Mouse (Mus musculus): ENCODE data around the gene Olfr559.
A peak's percentile ranks its signal among the peaks of the same experiment; 100 is the strongest.

Olfr559 gene

DNA sequence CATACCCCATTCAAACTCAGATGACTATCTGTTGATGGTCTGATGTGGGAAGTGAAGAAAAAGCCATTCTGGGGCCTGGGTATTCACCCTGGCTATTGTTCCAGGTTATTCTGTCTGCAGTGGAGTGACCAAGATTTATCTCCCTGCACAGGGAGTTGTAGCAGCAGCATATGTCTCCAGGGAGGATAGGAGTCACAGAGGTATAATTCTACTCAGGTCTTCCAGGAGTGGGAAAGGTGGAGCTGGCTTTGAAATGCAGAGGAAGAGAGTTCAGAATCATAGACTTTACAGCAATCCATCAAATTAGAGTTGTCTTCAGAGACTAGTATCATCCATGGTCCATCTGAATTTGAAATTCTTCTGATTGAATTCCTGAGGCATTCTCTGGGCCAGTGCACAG, at the start of gene Olfr559:
Gene Olfr559 (minus strand): TSS at position 101 of the 400 bp plus-strand sequence.
- DNase-seq (ENCODE audit: low read depth, low spot score), result no peak
- Histone ChIP-seq H3K27me3 (ENCODE audit: control insufficient read depth, insufficient read depth, low read length, poor library complexity, severe bottlenecking) (no peaks in the 10 kb centered on the region), H3K36me3 (ENCODE audit: control insufficient read depth, insufficient read depth, low read length, poor library complexity, severe bottlenecking) (no peaks in the 10 kb centered on the region)

DNA sequence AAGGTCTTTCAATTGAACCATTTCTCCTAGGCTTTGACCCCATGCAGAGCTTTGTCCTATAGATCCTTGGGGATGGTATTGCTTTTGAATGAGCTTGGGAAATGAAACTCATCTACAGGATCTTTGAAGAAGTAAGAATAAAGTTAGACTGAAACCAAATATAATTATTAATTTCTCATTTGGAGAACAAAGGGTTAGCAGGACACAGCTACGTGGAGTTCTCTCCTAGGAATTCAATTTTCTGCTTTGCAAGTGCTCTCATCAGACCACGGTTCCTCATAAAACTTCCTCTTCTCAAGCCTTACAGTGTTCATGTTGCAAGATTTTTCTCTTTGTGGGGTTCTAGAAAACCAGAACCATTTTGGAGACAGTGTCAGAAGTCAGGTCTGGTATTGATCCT, 43.6 kb upstream of the Olfr559 start, which contains the start of gene Olfr561:
Gene Olfr561 (plus strand): TSS at position 301 of the 400 bp plus-strand sequence.
- no peaks in the 10 kb centered on the region for H3K36me3 ChIP-seq (ENCODE audit: control insufficient read depth, insufficient read depth, low read length, poor library complexity, severe bottlenecking)
- DNase-seq (ENCODE audit: low read depth, low spot score), result no peak
- no peaks in the 10 kb centered on the region for H3K27me3 ChIP-seq (ENCODE audit: control insufficient read depth, insufficient read depth, low read length, poor library complexity, severe bottlenecking)

DNA sequence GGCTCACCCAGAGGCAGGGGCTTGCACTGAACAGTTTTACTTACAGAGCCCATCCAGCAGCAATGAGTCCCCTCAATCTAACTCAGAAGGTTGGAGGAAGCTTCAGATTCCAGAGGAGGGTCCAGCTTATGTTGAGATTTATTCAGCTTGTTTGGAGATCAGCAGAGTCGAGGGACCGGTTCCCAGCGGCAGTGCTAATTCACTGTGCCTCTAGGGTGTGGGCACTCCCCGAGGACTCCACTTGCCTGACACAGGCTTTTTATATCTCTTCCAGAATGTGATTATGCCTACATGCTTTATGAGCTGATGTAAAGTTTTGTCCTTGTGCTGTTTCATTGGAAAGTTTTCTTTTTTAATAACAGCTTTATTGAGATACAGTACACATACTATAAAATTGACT, 32.0 kb upstream of the Olfr559 start, which contains the start of the genes Olfr560 and Olfr78:
Gene Olfr560 (minus strand): TSS at position 101 of the 400 bp plus-strand sequence.
Gene Olfr78 (minus strand): TSS at position 206 of the 400 bp plus-strand sequence.
- no peaks in the 10 kb centered on the region for H3K36me3 ChIP-seq (ENCODE audit: control insufficient read depth, insufficient read depth, low read length, poor library complexity, severe bottlenecking)
- DNase-seq (ENCODE audit: low read depth, low spot score), result no peak
- H3K27me3 ChIP-seq (ENCODE audit: control insufficient read depth, insufficient read depth, low read length, poor library complexity, severe bottlenecking), result no peaks in the 10 kb centered on the region

DNA sequence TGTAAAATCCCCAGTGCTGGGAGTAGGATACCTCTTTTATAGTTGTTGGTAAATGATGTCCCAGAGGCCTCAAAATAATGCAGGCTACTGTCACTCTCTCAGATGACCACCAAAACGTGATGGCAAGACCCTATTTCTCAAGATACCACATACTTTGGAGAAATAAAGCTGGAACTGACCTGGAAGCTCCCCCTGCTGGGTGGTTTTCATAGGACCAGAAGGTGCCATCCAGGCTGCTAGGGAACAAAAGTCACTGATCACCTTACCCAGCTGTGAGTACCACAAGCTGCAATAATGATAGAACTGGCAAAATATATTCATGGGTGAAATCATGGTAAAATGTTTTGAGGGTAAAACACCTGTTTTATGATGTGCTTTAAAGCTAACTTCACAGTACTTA, 24.8 kb upstream of the Olfr559 start:
- peak; percentile 5 for DNase-seq (ENCODE audit: low read depth, low spot score)
- no peaks in the 10 kb centered on the region for H3K27me3 ChIP-seq (ENCODE audit: control insufficient read depth, insufficient read depth, low read length, poor library complexity, severe bottlenecking)
- H3K36me3 ChIP-seq (ENCODE audit: control insufficient read depth, insufficient read depth, low read length, poor library complexity, severe bottlenecking), result no peaks in the 10 kb centered on the region

DNA sequence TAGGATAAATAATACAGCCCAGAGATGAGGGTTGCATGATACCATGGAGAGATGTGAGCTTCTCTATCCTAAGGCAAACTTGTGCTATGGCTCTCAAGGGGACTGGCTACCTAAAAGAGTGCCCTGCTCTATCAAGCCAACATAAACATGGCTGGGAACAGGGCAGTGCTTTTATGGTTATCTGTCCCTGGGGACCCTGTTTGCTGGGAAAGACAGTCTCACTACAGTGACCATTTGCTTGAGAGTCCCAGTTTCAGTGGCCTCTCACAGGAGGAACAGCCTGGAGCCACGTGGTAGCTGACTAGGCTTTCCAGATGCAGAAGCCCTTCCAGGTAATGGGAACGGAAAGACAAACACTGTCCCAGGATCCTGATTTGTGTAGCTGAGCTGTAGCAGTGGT, 10.4 kb upstream of the Olfr559 start:
- no peaks in the 10 kb centered on the region for H3K36me3 ChIP-seq (ENCODE audit: control insufficient read depth, insufficient read depth, low read length, poor library complexity, severe bottlenecking)
- DNase-seq (ENCODE audit: low read depth, low spot score), result no peak
- H3K27me3 ChIP-seq (ENCODE audit: control insufficient read depth, insufficient read depth, low read length, poor library complexity, severe bottlenecking), result no peaks in the 10 kb centered on the region

DNA sequence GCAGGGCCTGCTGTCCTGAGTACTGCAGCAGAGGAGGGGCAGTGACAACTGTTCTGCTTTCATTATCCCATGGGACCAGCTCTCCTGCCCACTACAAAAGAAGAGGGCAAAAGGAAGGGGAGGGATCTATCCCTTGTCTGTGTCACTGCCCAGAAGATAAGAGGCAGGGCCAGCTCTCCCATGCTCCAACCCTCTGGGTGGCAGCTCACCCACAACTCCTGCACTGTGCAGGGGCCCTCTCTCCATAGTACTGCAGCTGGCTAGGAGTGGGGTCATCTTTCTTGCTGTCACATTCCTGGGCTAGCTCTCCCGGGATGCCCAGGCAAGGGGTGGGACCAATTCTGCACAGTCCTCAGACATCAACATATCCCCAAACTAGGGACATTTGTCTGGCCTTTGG, 6.5 kb upstream of the Olfr559 start:
- no peaks in the 10 kb centered on the region for H3K36me3 ChIP-seq (ENCODE audit: control insufficient read depth, insufficient read depth, low read length, poor library complexity, severe bottlenecking)
- DNase-seq (ENCODE audit: low read depth, low spot score), result no peak
- H3K27me3 ChIP-seq (ENCODE audit: control insufficient read depth, insufficient read depth, low read length, poor library complexity, severe bottlenecking), result no peaks in the 10 kb centered on the region

DNA sequence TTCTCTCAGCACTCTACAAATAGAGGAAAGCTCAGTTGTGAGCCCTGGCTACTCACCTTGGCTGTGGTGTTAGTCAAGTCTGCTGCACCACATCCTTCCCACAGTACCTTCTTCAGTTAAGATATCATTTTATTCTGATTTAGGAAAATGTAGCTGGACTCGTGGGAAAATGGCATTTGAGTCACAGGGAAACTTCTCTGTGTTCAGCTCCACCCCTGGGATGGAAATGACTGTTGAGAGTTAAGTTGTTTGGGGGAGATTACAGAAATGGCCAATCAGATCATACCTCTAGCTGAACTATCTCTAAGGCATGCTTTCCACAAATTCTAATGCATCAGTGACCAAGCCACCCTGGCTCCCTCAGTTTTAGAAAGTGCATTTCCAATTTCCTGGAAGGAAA, 8.3 kb downstream of the Olfr559 start, which contains the start of gene Olfr33:
Gene Olfr33 (minus strand): TSS at position 101 of the 400 bp plus-strand sequence.
- Histone ChIP-seq H3K36me3 (ENCODE audit: control insufficient read depth, insufficient read depth, low read length, poor library complexity, severe bottlenecking) (no peaks in the 10 kb centered on the region), H3K27me3 (ENCODE audit: control insufficient read depth, insufficient read depth, low read length, poor library complexity, severe bottlenecking) (no peaks in the 10 kb centered on the region)
- no peak for DNase-seq (ENCODE audit: low read depth, low spot score)

DNA sequence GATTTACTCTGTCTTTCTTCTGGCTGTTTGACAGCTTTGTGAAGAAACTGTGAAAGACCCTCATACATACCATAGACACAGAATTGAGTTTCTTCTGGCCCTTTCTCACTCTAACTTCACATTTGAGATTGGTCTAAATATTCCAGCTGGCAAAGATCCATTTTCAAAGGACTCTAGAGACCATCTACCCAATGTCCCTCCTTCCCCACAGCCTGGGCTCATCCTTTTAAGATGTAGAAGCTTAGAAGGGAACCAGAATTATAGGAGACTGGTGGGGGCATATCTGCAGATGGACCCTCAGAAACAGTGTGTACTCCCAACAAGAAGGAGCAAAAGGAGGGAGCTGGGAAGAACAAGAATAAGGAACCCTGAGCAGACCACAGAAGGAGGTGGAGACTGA, 25.4 kb downstream of the Olfr559 start, which contains the start of gene Olfr558:
Gene Olfr558 (plus strand): TSS at position 301 of the 400 bp plus-strand sequence.
- DNase-seq (ENCODE audit: low read depth, low spot score), result no peak
- Histone ChIP-seq H3K27me3 (ENCODE audit: control insufficient read depth, insufficient read depth, low read length, poor library complexity, severe bottlenecking) (no peaks in the 10 kb centered on the region), H3K36me3 (ENCODE audit: control insufficient read depth, insufficient read depth, low read length, poor library complexity, severe bottlenecking) (no peaks in the 10 kb centered on the region)

DNA sequence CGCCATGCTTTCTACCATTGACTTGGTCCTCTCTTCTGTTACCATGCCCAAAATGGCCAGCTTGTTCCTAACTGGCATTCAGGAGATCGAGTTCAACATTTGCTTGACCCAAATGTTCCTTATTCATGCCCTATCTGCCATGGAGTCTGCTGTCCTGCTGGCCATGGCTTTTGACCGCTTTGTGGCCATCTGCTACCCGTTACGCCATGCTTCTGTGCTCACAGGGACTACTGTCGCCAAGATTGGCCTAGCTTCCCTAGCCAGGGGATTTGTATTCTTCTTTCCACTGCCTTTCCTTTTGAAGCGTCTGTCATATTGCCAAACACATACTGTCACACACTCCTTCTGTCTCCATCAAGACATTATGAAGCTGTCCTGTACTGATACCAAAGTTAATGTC, 28.8 kb downstream of the Olfr559 start:
- no peak for DNase-seq (ENCODE audit: low read depth, low spot score)
- Histone ChIP-seq H3K36me3 (ENCODE audit: control insufficient read depth, insufficient read depth, low read length, poor library complexity, severe bottlenecking) (no peaks in the 10 kb centered on the region), H3K27me3 (ENCODE audit: control insufficient read depth, insufficient read depth, low read length, poor library complexity, severe bottlenecking) (no peaks in the 10 kb centered on the region)

DNA sequence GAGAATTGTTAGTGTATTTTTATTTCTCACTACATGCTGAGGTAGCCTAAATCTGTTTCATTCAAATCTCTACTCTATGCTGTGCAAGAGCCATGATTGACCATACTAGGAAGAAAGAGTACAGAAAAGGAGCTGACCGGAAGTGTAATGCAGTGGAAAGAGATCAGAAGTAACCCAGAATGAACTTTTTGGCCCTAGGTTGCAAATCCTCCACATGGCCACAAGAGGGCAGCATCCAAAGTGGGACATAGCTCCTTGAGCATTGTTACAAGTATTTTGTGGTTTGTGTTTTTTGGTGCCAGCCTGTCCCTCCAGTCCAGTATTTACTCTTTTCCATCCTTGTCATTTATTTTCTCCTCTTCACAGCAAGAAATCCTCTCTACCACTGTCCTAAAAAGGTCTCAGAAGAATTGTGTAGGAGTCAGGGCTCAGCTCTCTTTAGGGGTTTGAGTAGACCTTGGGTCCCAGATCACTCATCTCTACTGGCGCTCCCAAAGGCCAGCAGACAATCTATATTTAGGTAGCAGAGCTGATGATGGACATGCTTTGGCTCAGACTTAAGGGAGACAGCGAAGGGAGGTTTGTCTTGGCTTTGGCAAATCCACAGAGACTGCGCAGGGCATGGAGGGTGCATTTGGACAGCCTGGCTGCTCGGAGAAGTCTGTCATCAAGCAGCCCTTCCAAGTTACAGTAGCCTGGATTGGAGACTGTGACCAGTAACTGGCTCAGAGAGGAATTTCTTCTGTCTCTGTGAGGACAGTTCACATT, 31.7 kb downstream of the Olfr559 start, which contains the start of gene Olfr557:
Gene Olfr557 (plus strand): TSS at position 553 of the 768 bp plus-strand sequence.
- Histone ChIP-seq H3K36me3 (ENCODE audit: control insufficient read depth, insufficient read depth, low read length, poor library complexity, severe bottlenecking) (no peaks in the 10 kb centered on the region), H3K27me3 (ENCODE audit: control insufficient read depth, insufficient read depth, low read length, poor library complexity, severe bottlenecking) (no peaks in the 10 kb centered on the region)
- DNase-seq (ENCODE audit: low read depth, low spot score), result peak; percentile 71

DNA sequence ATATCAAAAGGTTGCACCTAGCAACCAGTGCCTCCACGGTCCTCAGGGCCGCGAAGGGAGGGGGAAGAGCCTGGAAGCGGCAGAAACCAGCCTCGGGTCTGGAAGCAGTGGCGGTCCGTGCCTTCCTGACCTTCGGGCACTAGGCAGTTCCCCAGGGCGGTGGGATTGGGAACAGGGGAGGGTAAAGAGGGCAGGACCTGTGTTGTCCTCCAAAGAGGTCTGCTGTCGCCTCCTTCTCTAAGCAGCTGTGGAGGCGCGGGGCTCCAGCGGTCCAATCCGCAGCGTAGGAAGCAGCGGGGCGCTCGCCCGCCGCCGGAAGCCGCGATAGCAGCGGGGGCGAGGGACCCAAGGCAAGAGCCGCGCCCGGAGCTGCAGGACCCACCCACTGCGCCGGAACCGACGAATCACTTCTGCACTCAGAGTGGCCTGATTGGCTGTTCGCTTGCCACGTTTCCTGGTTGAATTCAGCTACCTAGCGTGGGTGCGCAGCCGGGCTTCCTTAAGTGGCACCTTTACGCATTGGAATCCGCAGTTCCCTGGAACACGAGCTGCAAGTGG, 40.3 kb downstream of the Olfr559 start, which contains the start of gene Trim68:
Gene Trim68 (minus strand): TSS at position 384 of the 558 bp plus-strand sequence.
- no peaks in the 10 kb centered on the region for H3K36me3 ChIP-seq (ENCODE audit: control insufficient read depth, insufficient read depth, low read length, poor library complexity, severe bottlenecking)
- H3K27me3 ChIP-seq (ENCODE audit: control insufficient read depth, insufficient read depth, low read length, poor library complexity, severe bottlenecking), result no peaks in the 10 kb centered on the region

DNA sequence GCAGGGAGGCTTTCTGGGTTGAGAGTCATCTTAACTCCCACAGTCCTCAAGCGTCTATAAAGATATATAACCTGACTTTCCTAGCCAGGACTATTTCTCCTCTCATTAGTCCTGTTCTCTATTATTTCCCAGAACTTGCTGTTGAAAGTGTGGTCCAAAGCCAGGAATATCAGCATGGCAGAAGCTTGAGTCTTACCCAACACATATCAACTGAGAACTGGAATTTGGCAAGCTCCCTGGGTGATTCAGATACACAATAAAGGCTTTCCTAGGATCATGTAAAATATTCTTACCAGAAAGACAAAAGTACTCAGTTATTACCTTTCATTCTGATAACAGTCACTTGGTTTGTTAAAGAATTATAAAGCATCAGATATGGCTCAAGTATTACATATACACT, 45.4 kb downstream of the Olfr559 start:
- DNase-seq (ENCODE audit: low read depth, low spot score), result no peak
- no peaks in the 10 kb centered on the region for H3K27me3 ChIP-seq (ENCODE audit: control insufficient read depth, insufficient read depth, low read length, poor library complexity, severe bottlenecking)
- peaks cover 1% of the 10 kb centered on the region; the same call in 1 of the 2 replicates for H3K36me3 ChIP-seq (ENCODE audit: control insufficient read depth, insufficient read depth, low read length, poor library complexity, severe bottlenecking)

More for the DNA sequence above, 40.3 kb downstream of the Olfr559 start, which contains the start of gene Trim68:
- DNase-seq (ENCODE audit: low read depth, low spot score), result peak; percentile 90

DNA sequence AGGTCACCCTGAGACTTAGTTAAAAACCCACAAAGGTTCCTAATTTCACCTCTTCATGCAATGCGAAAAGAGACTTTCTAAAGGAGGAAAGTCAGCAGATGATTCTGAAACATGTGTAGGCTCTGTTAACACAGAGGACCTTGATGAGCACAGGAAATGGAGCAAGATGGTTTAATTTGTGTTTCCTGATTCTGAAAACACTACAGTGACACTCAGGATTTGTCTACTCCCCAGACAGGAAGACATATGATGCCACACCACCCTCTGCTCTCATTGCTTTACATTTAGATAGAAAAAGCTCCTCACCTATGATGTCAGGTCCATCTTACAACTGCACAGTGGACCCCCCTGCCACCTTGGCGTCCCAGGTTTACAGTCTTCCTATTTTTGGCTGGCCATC, 51.1 kb downstream of the Olfr559 start:
- Histone ChIP-seq H3K27me3 (ENCODE audit: control insufficient read depth, insufficient read depth, low read length, poor library complexity, severe bottlenecking) (no peaks in the 10 kb centered on the region), H3K36me3 (ENCODE audit: control insufficient read depth, insufficient read depth, low read length, poor library complexity, severe bottlenecking) (peaks cover 1% of the 10 kb centered on the region; the same call in 1 of the 2 replicates)
- no peak for DNase-seq (ENCODE audit: low read depth, low spot score)
